Mouse (Mus musculus) neural tube, embryonic 14.5 days (tissue): ENCODE measurements around the gene Prickle1. TPM values are rescaled to one million over a fixed set of nuclear protein-coding genes. Genes with fewer than 3 reads are reported as not detected.

Experiments used
- ATAC-seq: fragments of 200-750 bp; cut with Nextera tagmentation; 2 replicates; pipeline ENCODE4 v1.8.0; 2017; ENCODE audit warnings: low read depth, mild to moderate bottlenecking, moderate TSS enrichment, moderate library complexity
- H3K27ac ChIP-seq: fragments of 300-500 bp; sonication (generic); 2 replicates; pipeline ENCODE4 v1.5.1; 2014; ENCODE audit warnings: low read depth, mild to moderate bottlenecking, control low read depth, low read length, moderate library complexity, mixed read lengths
- H3K27me3 ChIP-seq: fragments of 300-500 bp; sonication (generic); 2 replicates; pipeline ENCODE4 v1.6.1; 2014; ENCODE audit warnings: low read length; ENCODE audit not compliant: control insufficient read depth, insufficient read depth
- H3K36me3 ChIP-seq: fragments of 300-500 bp; sonication (generic); 2 replicates; pipeline ENCODE4 v1.6.1; 2014; ENCODE audit warnings: low read length, mixed read lengths; ENCODE audit not compliant: control insufficient read depth, insufficient read depth
- H3K4me1 ChIP-seq: fragments of 300-500 bp; sonication (generic); 2 replicates; pipeline ENCODE4 v1.6.1; 2014; ENCODE audit warnings: low read length; ENCODE audit not compliant: control insufficient read depth, insufficient read depth
- H3K4me2 ChIP-seq: fragments of 300-500 bp; sonication (generic); 2 replicates; pipeline ENCODE4 v1.6.1; 2014; ENCODE audit warnings: mild to moderate bottlenecking, low read depth, low read length, control low read depth
- H3K4me3 ChIP-seq: fragments of 300-500 bp; sonication (generic); 2 replicates; pipeline ENCODE4 v1.5.1; 2014; ENCODE audit warnings: low read depth, low read length, control low read depth, mixed read lengths
- H3K9ac ChIP-seq: fragments of 300-500 bp; sonication (generic); replicated peaks from 2 replicates; pipeline ENCODE4 v1.6.1; 2014; ENCODE audit warnings: low read depth, mild to moderate bottlenecking, control low read depth, low read length, mixed read lengths
- H3K9me3 ChIP-seq: fragments of 300-500 bp; sonication (generic); 2 replicates; pipeline ENCODE4 v1.6.1; 2016; ENCODE audit warnings: low read length; ENCODE audit not compliant: control insufficient read depth
- WGBS: fragments of 180-500 bp; shearing (Covaris S2); extraction: QIAGEN DNeasy Blood & Tissue Kit; methylation state at CpG from one replicate; pipeline ENCODE4 v1.1.7; 2014; 5-methylcytosine and 5-hydroxymethylcytosine counted together
- polyA plus RNA-seq: library from polyadenylated mRNA; unstranded; fragments of >200 nt; fragmentation: Nextera tagmentation; extraction: Ambion mirVana; gene quantifications from 2 replicates; pipeline ENCODE4 v1.2.1, GENCODE M21; 2014

Gene Prickle1
- polyA plus RNA-seq, 1 experiment from 2014 or later = 26.9 TPM

- Histone ChIP-seq H3K9me3 (no peaks in the 10 kb centered on the region), H3K4me1 (peaks cover 3% of the 10 kb centered on the region; the same call in 1 of the 2 replicates), H3K27ac (no peak overlapping the region), H3K36me3 (no peaks in the 10 kb centered on the region), H3K4me3 (no peak overlapping the region), H3K27me3 (no peaks in the 10 kb centered on the region), H3K4me2 (0 out of 2 replicates have a peak overlapping the region, but pooled peaks have one; percentile 8), H3K9ac (no peak overlapping the region)
- 58% methylated on average over 14 of the region's 14 CpGs for WGBS
- no peak for ATAC-seq
These were observed 28.0 kb downstream of the Prickle1 start for GRCm38 (mm10) chr15:93567546-93568307.

DNA sequence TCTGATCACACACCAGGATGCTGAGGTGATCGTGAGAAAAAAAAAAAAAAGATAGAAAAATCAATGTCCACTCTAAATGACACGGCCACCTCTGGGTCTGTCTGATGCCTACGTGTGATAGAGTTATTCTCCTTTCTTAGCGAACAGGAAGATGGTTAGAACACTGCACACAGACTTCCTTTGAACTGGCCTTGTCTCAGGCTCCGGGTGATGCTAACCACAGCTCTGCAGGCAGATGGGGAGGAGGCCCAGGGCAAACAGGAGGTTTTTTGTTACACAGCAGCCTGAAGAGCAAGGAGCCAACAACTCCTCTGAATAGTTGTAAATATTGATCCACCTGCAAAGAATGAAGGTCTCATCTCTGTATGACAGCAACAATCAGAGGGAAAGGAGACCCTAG, 32.2 kb downstream of the Prickle1 start:
- 67% methylated on average over 5 of the region's 5 CpGs for WGBS
- Histone ChIP-seq H3K4me2 (no peak overlapping the region), H3K27me3 (no peaks in the 10 kb centered on the region), H3K9me3 (no peaks in the 10 kb centered on the region), H3K27ac (no peak overlapping the region), H3K36me3 (no peaks in the 10 kb centered on the region), H3K9ac (no peak overlapping the region), H3K4me3 (no peak overlapping the region), H3K4me1 (peaks cover 3% of the 10 kb centered on the region; the same call in 1 of the 2 replicates)
- no peak for ATAC-seq

- no peaks in the 10 kb centered on the region for H3K9me3 ChIP-seq
- no peaks in the 10 kb centered on the region for H3K27me3 ChIP-seq
- no peak for ATAC-seq
- H3K4me2 ChIP-seq = no peak overlapping the region
- 84% methylated on average over 6 of the region's 6 CpGs for WGBS
- H3K9ac ChIP-seq = no peak overlapping the region
- no peak overlapping the region for H3K4me3 ChIP-seq
- H3K36me3 ChIP-seq = no peaks in the 10 kb centered on the region
- no peaks in the 10 kb centered on the region for H3K4me1 ChIP-seq
- H3K27ac ChIP-seq = no peak overlapping the region
These were observed 34.2 kb downstream of the Prickle1 start for GRCm38 (mm10) chr15:93561540-93561939.

GRCm38 (mm10) chr15:93558421-93558820, 37.3 kb downstream of the Prickle1 start:
- no peaks in the 10 kb centered on the region for H3K36me3 ChIP-seq
- H3K9ac ChIP-seq = no peak overlapping the region
- H3K4me1 ChIP-seq = no peaks in the 10 kb centered on the region
- H3K27ac ChIP-seq = no peak overlapping the region
- ATAC-seq = no peak
- no peak overlapping the region for H3K4me2 ChIP-seq
- no peaks in the 10 kb centered on the region for H3K9me3 ChIP-seq
- no peaks in the 10 kb centered on the region for H3K27me3 ChIP-seq
- H3K4me3 ChIP-seq = no peak overlapping the region
- 87% methylated on average over 12 of the region's 12 CpGs for WGBS

DNA sequence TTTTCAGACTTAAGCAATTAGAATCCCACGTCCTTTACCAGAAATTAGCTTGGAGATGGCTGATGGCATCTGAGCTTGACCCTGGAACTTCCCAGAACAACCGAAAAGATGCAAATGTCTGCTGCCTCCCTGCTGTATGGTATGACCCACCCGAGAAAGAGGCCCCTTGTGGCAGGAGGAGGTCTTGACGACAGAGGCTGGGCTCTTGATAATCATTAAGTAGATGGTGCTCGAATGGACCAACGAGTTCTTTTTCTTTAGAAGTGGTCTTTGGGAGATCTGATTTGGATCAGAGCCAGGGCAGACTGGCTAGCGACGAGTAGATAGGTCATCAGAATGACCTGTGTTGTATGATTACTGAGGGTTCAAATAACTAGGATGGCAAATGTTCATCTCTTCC, 40.0 kb downstream of the Prickle1 start:
- Histone ChIP-seq H3K9ac (no peak overlapping the region), H3K4me2 (no peak overlapping the region), H3K27me3 (no peaks in the 10 kb centered on the region), H3K4me1 (0 out of 2 replicates have a peak, but pooled peaks cover 3% of the 10 kb centered on the region), H3K36me3 (no peaks in the 10 kb centered on the region), H3K4me3 (no peak overlapping the region), H3K27ac (no peak overlapping the region), H3K9me3 (no peaks in the 10 kb centered on the region)
- no peak for ATAC-seq
- 74% methylated on average over 8 of the region's 8 CpGs for WGBS

GRCm38 (mm10) chr15:93554203-93554851, 41.4 kb downstream of the Prickle1 start:
- Histone ChIP-seq H3K27ac (no peak overlapping the region), H3K9me3 (no peaks in the 10 kb centered on the region), H3K4me3 (no peak overlapping the region), H3K4me2 (no peak overlapping the region), H3K36me3 (no peaks in the 10 kb centered on the region), H3K27me3 (no peaks in the 10 kb centered on the region), H3K4me1 (0 out of 2 replicates have a peak, but pooled peaks cover 3% of the 10 kb centered on the region), H3K9ac (no peak overlapping the region)
- ATAC-seq = no peak
- WGBS = 78% methylated on average over 12 of the region's 12 CpGs

DNA sequence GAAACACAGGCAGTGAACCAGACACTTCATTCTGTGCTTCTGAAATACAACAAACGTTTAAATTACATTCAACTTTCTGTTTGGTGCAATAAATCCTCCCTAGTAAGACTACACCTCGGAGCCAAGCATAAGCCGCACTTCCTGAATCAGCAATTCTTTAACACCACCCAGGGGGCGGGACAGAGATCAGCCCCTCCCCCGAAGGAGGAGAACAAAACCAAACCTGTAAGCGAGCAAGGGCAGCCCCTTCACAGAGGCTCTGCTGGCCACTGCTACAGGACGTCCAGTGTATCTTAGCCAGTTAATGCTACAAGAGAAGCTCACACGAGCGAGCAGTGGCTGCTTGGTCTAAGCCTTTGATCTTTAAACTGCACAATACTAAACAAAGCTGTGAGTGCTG, 43.5 kb downstream of the Prickle1 start:
- Histone ChIP-seq H3K27me3 (no peaks in the 10 kb centered on the region), H3K4me2 (peak overlapping the region; percentile 6; the same call in 1 of the 2 replicates), H3K9ac (no peak overlapping the region), H3K9me3 (no peaks in the 10 kb centered on the region), H3K27ac (no peak overlapping the region), H3K4me3 (no peak overlapping the region), H3K4me1 (0 out of 2 replicates have a peak, but pooled peaks cover 3% of the 10 kb centered on the region), H3K36me3 (no peaks in the 10 kb centered on the region)
- WGBS = 3% methylated on average over 9 of the region's 9 CpGs
- ATAC-seq = no peak; the same call in 1 of the 2 replicates

GRCm38 (mm10) chr15:93548297-93548696, 47.4 kb downstream of the Prickle1 start:
- ATAC-seq = no peak
- H3K4me3 ChIP-seq = no peak overlapping the region
- H3K36me3 ChIP-seq = no peaks in the 10 kb centered on the region
- no peaks in the 10 kb centered on the region for H3K27me3 ChIP-seq
- no peak overlapping the region for H3K4me2 ChIP-seq
- no peak overlapping the region for H3K27ac ChIP-seq
- no peaks in the 10 kb centered on the region for H3K9me3 ChIP-seq
- H3K9ac ChIP-seq = no peak overlapping the region
- 84% methylated on average over 9 of the region's 9 CpGs for WGBS
- H3K4me1 ChIP-seq = 0 out of 2 replicates have a peak, but pooled peaks cover 3% of the 10 kb centered on the region

DNA sequence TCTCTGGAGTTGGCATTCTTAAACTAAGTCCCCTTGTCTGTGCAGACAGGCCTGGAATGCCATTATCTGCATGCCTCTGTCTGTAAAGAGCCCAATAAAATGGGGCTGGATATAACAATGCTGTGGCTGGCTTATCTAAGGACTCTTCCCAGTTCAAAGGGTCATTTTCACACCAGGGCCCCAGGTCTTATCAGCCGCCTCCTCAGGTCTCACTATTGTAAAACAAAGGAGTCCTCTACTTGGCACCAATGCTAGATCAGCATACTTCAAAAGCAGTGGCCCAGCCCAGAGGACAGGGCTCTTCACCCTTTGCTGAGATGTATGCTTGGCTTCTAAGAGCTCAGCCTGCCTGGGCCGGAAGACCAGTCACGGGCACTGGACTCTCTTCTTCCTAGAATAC, 56.3 kb downstream of the Prickle1 start:
- no peaks in the 10 kb centered on the region for H3K36me3 ChIP-seq
- H3K4me3 ChIP-seq = no peak overlapping the region
- no peaks in the 10 kb centered on the region for H3K9me3 ChIP-seq
- H3K27ac ChIP-seq = no peak overlapping the region
- no peak overlapping the region for H3K9ac ChIP-seq
- no peaks in the 10 kb centered on the region for H3K27me3 ChIP-seq
- no peaks in the 10 kb centered on the region for H3K4me1 ChIP-seq
- H3K4me2 ChIP-seq = no peak overlapping the region
- WGBS = 44% methylated on average over 3 of the region's 3 CpGs
- ATAC-seq = no peak
